Mouse (Mus musculus) CH12.LX (cell line): Measurements from ENCODE around the gene Ttc21b.

Experiments
- CHD1 ChIP-seq: IDR thresholded peaks from 2 replicates; pipeline ENCODE4 v1.6.1; 2012; ENCODE audit warnings: low read depth, low read length, improper control_type of control experiment, inconsistent platforms
- CTCF ChIP-seq, 2 experiments: IDR thresholded peaks in 1 of 2; conservative IDR thresholded peaks in 1 of 2; 2 replicates each; pipeline ENCODE4 v1.5.1; 2011 to 2012; ENCODE audit warnings: low read depth in 2 of 2, low read length in 2 of 2, improper control_type of control experiment in 1 of 2, inconsistent platforms in 1 of 2, mild to moderate bottlenecking in 1 of 2, moderate library complexity in 1 of 2
- PAX5 ChIP-seq: IDR thresholded peaks from 2 replicates; pipeline ENCODE4 v1.6.1; 2012; ENCODE audit warnings: low read length, inconsistent platforms, mixed read lengths
- POLR2A ChIP-seq: IDR thresholded peaks from 2 replicates; pipeline ENCODE4 v1.6.1; 2011; ENCODE audit warnings: low read depth, mild to moderate bottlenecking, improper control_type of control experiment, low read length
- POLR2AphosphoS2 ChIP-seq: IDR thresholded peaks from 2 replicates; pipeline ENCODE4 v1.6.1; 2011; ENCODE audit warnings: low read depth, low read length, improper control_type of control experiment
- ZNF384 ChIP-seq: IDR thresholded peaks from 2 replicates; pipeline ENCODE4 v1.6.1; 2012; ENCODE audit warnings: low read depth, low read length, improper control_type of control experiment, inconsistent platforms

DNA sequence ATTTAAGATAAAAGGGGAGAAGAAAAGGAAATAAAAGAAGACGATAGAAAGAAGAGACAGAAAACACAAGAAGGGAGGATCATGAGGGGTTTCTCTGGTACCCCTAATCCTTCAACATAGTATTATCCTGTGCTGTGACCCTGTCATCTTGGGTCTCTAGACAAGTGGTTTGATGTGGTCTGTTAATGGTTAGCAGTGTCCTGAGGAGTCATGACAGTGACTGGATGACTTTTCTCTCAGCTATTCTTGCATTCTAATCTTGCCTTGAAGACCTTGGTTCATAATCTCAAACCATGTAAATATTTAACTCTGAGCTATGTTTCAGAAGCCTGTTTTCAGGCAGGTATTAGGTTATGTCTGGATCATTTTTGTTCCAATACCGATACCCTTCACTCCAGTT lies 113.7 kb downstream of the Ttc21b start:
- TF ChIP-seq POLR2AphosphoS2 (no peak), CTCF (conservative IDR thresholded peaks at IDR 0.05 in 1 of 2, IDR thresholded peaks at IDR 0.05 in 1 of 2; ENCODE audit: low read depth in 2 of 2, low read length in 2 of 2) (no peak), CHD1 (no peak), POLR2A (no peak), ZNF384 (no peak), PAX5 (no peak)
